Mouse (Mus musculus): ENCODE measurements at regions not wholly inside any gene's neighbourhood (a gene's known extent, or its start where the extent isn't known, plus 50 kb on each side); places are given as distances from the start of the nearest gene placed in this dataset.

DNA sequence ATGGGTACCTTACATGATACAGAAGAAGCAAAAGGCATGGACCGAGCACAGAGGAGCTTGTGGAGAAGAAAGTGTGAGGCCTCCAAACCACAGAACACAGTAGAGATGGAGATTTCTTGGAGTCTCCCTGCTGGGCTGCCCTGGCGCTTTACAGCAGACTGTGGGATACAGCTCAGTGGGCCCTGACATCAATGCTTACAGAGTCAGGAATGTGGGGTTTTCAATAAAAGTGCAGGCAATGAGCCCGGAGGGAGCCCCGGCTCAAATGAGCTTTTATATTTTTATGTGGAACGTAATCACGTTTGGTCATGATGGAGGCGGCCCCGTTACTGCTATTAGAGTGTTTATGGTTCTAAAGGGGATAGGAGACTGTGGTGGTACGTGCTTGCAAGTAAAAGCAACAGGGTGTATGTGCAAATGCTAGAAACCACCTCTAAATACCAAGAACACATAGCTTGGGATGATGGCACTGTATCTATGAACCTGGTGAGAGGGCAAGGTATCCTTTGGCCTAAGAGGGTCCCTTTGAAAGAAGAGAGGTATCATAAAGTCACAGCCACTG lies 308.1 kb upstream of the Dynlrb2 start:
- TF ChIP-seq CTCF (IDR thresholded peaks at IDR 0.05; ENCODE audit: low read depth) (no peak), EP300 (IDR thresholded peaks at IDR 0.05; ENCODE audit: low read depth) (no peak)
